Mouse (Mus musculus): ENCODE results near the gene Hp1bp3.

The Hp1bp3 gene

GRCm38 (mm10) chr4:138286411-138286810 lies 70.3 kb downstream of the Hp1bp3 start:
- in situ Hi-C loops (cut with MboI; ENCODE audit: low pct_unique_long_range_greater_than_20kb in 1 of 2, low sequenced_read_pairs in 2 of 2, unreplicated experiment in 1 of 2): no loop called here

DNA sequence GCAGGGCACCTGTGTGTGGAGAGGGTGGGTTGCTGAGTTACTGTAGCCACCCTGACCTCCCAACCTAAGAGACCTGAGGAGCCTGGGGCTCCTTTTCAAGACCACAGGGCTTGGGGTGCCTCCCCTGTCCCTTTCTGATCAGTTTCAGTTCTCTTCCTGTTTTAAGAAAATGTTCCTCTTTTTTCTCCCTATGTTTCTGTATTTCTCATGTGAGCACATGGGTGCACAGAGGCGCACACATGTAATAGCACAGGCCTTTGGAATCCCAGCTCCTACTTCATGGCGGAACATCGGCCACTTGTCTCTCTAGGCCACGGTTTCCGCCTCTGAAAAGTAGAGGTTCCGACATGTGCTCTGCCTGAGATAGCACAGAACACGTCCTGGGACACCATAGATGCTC lies 72.6 kb downstream of the Hp1bp3 start:
- in situ Hi-C loops (cut with MboI; ENCODE audit: low pct_unique_long_range_greater_than_20kb in 1 of 2, low sequenced_read_pairs in 2 of 2, unreplicated experiment in 1 of 2): no loop called here

DNA sequence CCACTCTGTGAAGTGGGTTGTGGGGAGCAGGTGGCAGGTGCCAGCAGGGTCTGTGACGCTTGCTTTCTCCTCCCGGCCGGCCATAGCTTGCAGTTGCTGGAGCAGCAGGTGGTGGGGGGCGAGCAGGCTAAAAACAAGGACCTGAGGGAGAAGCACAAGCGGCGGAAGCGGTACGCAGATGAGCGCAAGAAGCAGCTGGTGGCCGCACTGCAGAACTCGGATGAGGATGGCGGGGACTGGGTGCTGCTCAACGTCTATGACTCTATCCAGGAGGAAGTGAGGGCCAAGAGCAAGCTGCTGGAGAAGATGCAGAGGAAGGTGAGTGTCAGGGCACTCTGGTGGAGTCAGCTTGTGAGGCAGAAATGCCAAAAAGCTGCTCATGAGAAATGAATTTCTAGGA lies 75.9 kb downstream of the Hp1bp3 start:
- in situ Hi-C loops (cut with MboI; ENCODE audit: low pct_unique_long_range_greater_than_20kb in 1 of 2, low sequenced_read_pairs in 2 of 2, unreplicated experiment in 1 of 2): loop anchor here in 1 of 2 experiments (10.0 kb wide), 1 partner anchor 327 kb away; no protein-coding TSS in a partner anchor

- in situ Hi-C loops (cut with MboI; ENCODE audit: low pct_unique_long_range_greater_than_20kb in 1 of 2, low sequenced_read_pairs in 2 of 2, unreplicated experiment in 1 of 2): loop anchor here in 1 of 2 experiments (10.0 kb wide), 1 partner anchor 329 kb away; no protein-coding TSS in a partner anchor
Measured at GRCm38 (mm10) chr4:138293261-138293948, 77.3 kb downstream of the Hp1bp3 start.

DNA sequence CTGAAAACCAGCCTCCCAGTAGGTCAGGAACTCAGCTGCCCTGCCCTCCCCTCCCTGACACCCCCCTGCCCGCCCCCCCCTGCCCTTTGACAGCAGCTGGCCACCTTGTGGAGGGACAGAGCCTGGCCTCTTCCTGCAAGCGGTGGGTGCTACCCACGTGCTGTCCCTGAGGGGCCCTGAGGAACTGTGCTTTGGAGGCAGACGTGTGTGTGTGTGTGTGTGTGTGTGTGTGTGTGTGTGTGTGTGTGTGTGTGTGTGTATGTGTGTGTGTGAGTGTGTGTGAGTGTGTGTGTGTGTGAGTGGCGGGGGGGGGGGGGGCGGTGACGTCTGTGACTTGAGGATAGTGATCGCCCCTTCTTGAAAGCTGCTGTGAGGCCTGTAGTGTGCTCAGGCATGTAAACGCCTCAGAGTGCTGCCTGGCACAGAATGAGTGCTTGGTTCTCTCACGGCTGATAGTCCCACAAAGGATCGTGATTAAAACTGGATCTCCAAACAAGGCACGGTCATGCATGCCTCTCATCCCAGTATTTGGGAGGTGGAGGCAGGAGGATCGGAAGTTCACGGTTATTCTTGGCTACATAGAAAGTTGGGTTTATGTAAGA lies 78.0 kb downstream of the Hp1bp3 start:
- in situ Hi-C loops (cut with MboI; ENCODE audit: low pct_unique_long_range_greater_than_20kb in 1 of 2, low sequenced_read_pairs in 2 of 2, unreplicated experiment in 1 of 2): loop anchor here in 1 of 2 experiments (10.0 kb wide), 1 partner anchor 329 kb away; no protein-coding TSS in a partner anchor

Measured in mouse embryonic stem cell (cell line).